Comparison of ENCODE assay signal across 8 mouse cellular contexts in genomic region chr8:111536031-111536977, GRCm38 (mm10). TPM values are rescaled to one million over a fixed set of nuclear protein-coding genes. Genes with fewer than 3 reads are reported as not detected.
DNase-seq lines count a peak whose midpoint lies in the region; ATAC-seq lines count a peak whose summit lies in the region.

Gene Znrf1 (plus strand): TSS chr8:111536097.

- no peaks in the 10 kb centered on the region for H3K27me3 ChIP-seq in heart, embryonic 11.5 days (ENCODE audit: control insufficient read depth, insufficient read depth, low read length)
- H3K27me3 ChIP-seq in kidney, embryonic 15.5 days, result no peaks in the 10 kb centered on the region
- H3K27me3 ChIP-seq in liver, embryonic 11.5 days (replicated peaks; ENCODE audit: control insufficient read depth, insufficient read depth, low read length), result no peaks in the 10 kb centered on the region
- H3K27me3 ChIP-seq in stomach, embryonic 14.5 days (ENCODE audit: control insufficient read depth, insufficient read depth, low read length), result no peaks in the 10 kb centered on the region

- under 1% methylated on average over 57 of the region's 100 CpGs for WGBS in heart, embryonic 11.5 days (ENCODE audit: insufficient replicate concordance)
- WGBS in kidney, embryonic 15.5 days, result under 1% methylated on average over 60 of the region's 100 CpGs
- WGBS in liver, embryonic 11.5 days, result under 1% methylated on average over 90 of the region's 100 CpGs
- under 1% methylated on average over 76 of the region's 100 CpGs for WGBS in stomach, embryonic 14.5 days

- peak; percentile 72 for ATAC-seq in erythroblast, adult 5-6 weeks (replicated peaks; ENCODE audit: low FRiP score, poor library complexity, severe bottlenecking)
- ATAC-seq in heart, embryonic 11.5 days (replicated peaks; ENCODE audit: insufficient number of reproducible peaks, low FRiP score, low TSS enrichment), result peak; percentile 92
- peak; percentile 95 for ATAC-seq in kidney, embryonic 15.5 days (replicated peaks; ENCODE audit: low FRiP score)
- peak; percentile 85 for ATAC-seq in liver, embryonic 11.5 days (replicated peaks; ENCODE audit: low FRiP score)
- ATAC-seq in stomach, embryonic 14.5 days (ENCODE audit: insufficient number of reproducible peaks, insufficient read depth, low FRiP score, low read depth), result peak; percentile 91

- peak within 1 kb of the TSS; percentile 91 for H3K4me2 ChIP-seq in heart, embryonic 11.5 days
- H3K4me2 ChIP-seq in kidney, embryonic 15.5 days, result peak within 1 kb of the TSS; percentile 88
- H3K4me2 ChIP-seq in liver, embryonic 11.5 days, result peak within 1 kb of the TSS; percentile 97
- peak within 1 kb of the TSS; percentile 85 for H3K4me2 ChIP-seq in stomach, embryonic 14.5 days (replicated peaks; ENCODE audit: low read depth, low read length)

- H3K4me1 ChIP-seq in heart, embryonic 11.5 days (ENCODE audit: control insufficient read depth, insufficient read depth, low read length), result peaks cover 28% of the 10 kb centered on the region
- H3K4me1 ChIP-seq in kidney, embryonic 15.5 days, result peaks cover 36% of the 10 kb centered on the region
- peaks cover 32% of the 10 kb centered on the region for H3K4me1 ChIP-seq in liver, embryonic 11.5 days (replicated peaks; ENCODE audit: control insufficient read depth, insufficient read depth, low read length)
- H3K4me1 ChIP-seq in stomach, embryonic 14.5 days (ENCODE audit: control insufficient read depth, insufficient read depth, low read length), result peaks cover 30% of the 10 kb centered on the region; the same call in 1 of the 2 replicates

- H3K27ac ChIP-seq in heart, embryonic 11.5 days (ENCODE audit: low read depth, low read length), result peak within 1 kb of the TSS; percentile 93
- peak within 1 kb of the TSS; percentile 96 for H3K27ac ChIP-seq in kidney, embryonic 15.5 days
- peak within 1 kb of the TSS; percentile 86 for H3K27ac ChIP-seq in liver, embryonic 11.5 days (ENCODE audit: low read depth, low read length)
- H3K27ac ChIP-seq in stomach, embryonic 14.5 days (ENCODE audit: low read length), result peak within 1 kb of the TSS; percentile 95

- peak; percentile 80 for DNase-seq in CD4-positive helper T cell, adult 2 months (ENCODE audit: low read depth, low spot score)
- peak; percentile 81 for DNase-seq in brain, adult 2 months (ENCODE audit: low read depth, low spot score)
- peak; percentile 88 for DNase-seq in liver, embryonic 11.5 days (ENCODE audit: low spot score)
- peak; percentile 81 for DNase-seq in naive thymus-derived CD4-positive, alpha-beta T cell, adult 2 months (ENCODE audit: low read depth)

- H3K9ac ChIP-seq in heart, embryonic 11.5 days (ENCODE audit: low read depth, low read length), result peak within 1 kb of the TSS; percentile 94
- peak within 1 kb of the TSS; percentile 87 for H3K9ac ChIP-seq in kidney, embryonic 15.5 days
- H3K9ac ChIP-seq in liver, embryonic 11.5 days (ENCODE audit: low read depth, low read length), result peak within 1 kb of the TSS; percentile 87
- peak within 1 kb of the TSS; percentile 89 for H3K9ac ChIP-seq in stomach, embryonic 14.5 days (replicated peaks; ENCODE audit: low read depth, low read length)

- H3K9me3 ChIP-seq in heart, embryonic 11.5 days (replicated peaks; ENCODE audit: control insufficient read depth, low read length), result no peaks in the 10 kb centered on the region
- no peaks in the 10 kb centered on the region for H3K9me3 ChIP-seq in kidney, embryonic 15.5 days (replicated peaks)
- H3K9me3 ChIP-seq in liver, embryonic 11.5 days (ENCODE audit: control insufficient read depth, low read length), result no peaks in the 10 kb centered on the region
- H3K9me3 ChIP-seq in stomach, embryonic 14.5 days (ENCODE audit: control insufficient read depth, low read depth, low read length), result no peaks in the 10 kb centered on the region

- H3K36me3 ChIP-seq in heart, embryonic 11.5 days (ENCODE audit: control insufficient read depth, insufficient read depth, low read length), result no peaks in the 10 kb centered on the region
- 0 out of 2 replicates have a peak, but pooled peaks cover 5% of the 10 kb centered on the region for H3K36me3 ChIP-seq in kidney, embryonic 15.5 days
- H3K36me3 ChIP-seq in liver, embryonic 11.5 days (ENCODE audit: control insufficient read depth, insufficient read depth, low read length), result no peaks in the 10 kb centered on the region
- H3K36me3 ChIP-seq in stomach, embryonic 14.5 days (ENCODE audit: control insufficient read depth, insufficient read depth, low read length), result no peaks in the 10 kb centered on the region

- peak within 1 kb of the TSS; percentile 92 for H3K4me3 ChIP-seq in heart, embryonic 11.5 days (ENCODE audit: low read depth, low read length)
- H3K4me3 ChIP-seq in kidney, embryonic 15.5 days (replicated peaks), result peak within 1 kb of the TSS; percentile 93
- peak within 1 kb of the TSS; percentile 92 for H3K4me3 ChIP-seq in liver, embryonic 11.5 days (ENCODE audit: low read depth, low read length)
- peak within 1 kb of the TSS; percentile 95 for H3K4me3 ChIP-seq in stomach, embryonic 14.5 days (ENCODE audit: low read depth, low read length)

RNA-seq across cellular contexts. Expression of gene Znrf1, which starts in this region (rescaled TPM):
- total RNA-seq in erythroblast, adult 5-6 weeks (2015; ENCODE audit: low replicate concordance), result 5.8 and 35.1 TPM in 2 replicates
- 7.1 and 14.6 TPM in 2 replicates for total RNA-seq in erythroblast, adult 5-6 weeks (2017; ENCODE audit: low replicate concordance)
- polyA plus RNA-seq in heart, embryonic 11.5 days (2014; fragmentation: Nextera tagmentation; extraction: Ambion mirVana), result 23.1 and 23.7 TPM in 2 replicates
- polyA plus RNA-seq in kidney, embryonic 15.5 days (2015; fragmentation: Nextera tagmentation; extraction: Ambion mirVana), result 25.2 and 28.6 TPM in 2 replicates
- 24.9 and 27.6 TPM in 2 replicates for polyA plus RNA-seq in liver, embryonic 11.5 days (2014; fragmentation: Nextera tagmentation; extraction: Ambion mirVana)
- polyA plus RNA-seq in stomach, embryonic 14.5 days (2014; fragmentation: Nextera tagmentation; extraction: Ambion mirVana), result 36.9 and 37.7 TPM in 2 replicates

Comparison
In these comparisons a context has a peak if more than half of its experiments do, and no peak if none do; other contexts are left out.
1. Peak in every context shown above with its lines: DNase-seq, ATAC-seq, H3K4me3 ChIP-seq and H3K27ac ChIP-seq.